Comparison of ENCODE assay signal across 16 mouse cellular contexts in the genomic region with DNA sequence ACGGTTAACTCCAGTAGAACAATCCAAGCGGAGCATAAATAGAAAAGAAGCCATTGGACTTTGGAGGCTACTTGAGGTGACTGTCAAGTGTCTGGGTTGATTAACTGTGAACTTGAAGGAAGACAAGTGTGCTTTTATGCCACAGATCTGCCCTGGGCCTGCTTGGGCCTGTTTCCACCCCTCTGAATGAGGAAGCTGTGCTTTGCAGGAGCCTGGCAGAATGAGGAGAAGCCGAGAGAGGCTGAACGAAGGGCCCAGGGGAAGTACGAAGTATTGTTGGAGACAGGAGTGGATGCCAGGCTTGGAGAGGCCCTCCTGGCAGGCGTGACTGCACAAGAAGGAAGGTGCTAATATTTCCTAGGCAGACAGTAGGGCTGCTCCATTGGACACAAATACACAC.
DNase-seq lines count a peak whose midpoint lies in the region; ATAC-seq and TF ChIP-seq lines count a peak whose summit lies in the region.
"Had no signal": no experiment of that assay in that cellular context is flagged by ENCODE, and none has a peak within 500 bp of the region (broad histone marks: within the 10 kb centered on the region; RNA-seq: fewer than 3 reads in every experiment).

No protein-coding gene starts in this region.

- H3K9ac ChIP-seq in forebrain, embryonic 15.5 days (replicated peaks): no peak overlapping the region
- no peak overlapping the region for H3K9ac ChIP-seq in lung, embryonic 15.5 days
- H3K9ac ChIP-seq in stomach, postnatal 0 days (ENCODE audit: low read length): no peak overlapping the region

- no peak overlapping the region for H3K4me2 ChIP-seq in forebrain, embryonic 15.5 days (replicated peaks)
- H3K4me2 ChIP-seq in lung, embryonic 15.5 days: no peak overlapping the region
- no peak overlapping the region for H3K4me2 ChIP-seq in stomach, postnatal 0 days (replicated peaks; ENCODE audit: low read depth)

- TF ChIP-seq CTCF in stomach, postnatal 0 days (IDR thresholded peaks at IDR 0.05; ENCODE audit: low read depth): no peak

- no peaks in the 10 kb centered on the region for H3K27me3 ChIP-seq in forebrain, embryonic 15.5 days
- no peaks in the 10 kb centered on the region for H3K27me3 ChIP-seq in lung, embryonic 15.5 days
- no peaks in the 10 kb centered on the region for H3K27me3 ChIP-seq in stomach, postnatal 0 days (ENCODE audit: control insufficient read depth, insufficient read depth, low read length)
- H3K27me3 ChIP-seq: CH12.LX had no signal

- no peaks in the 10 kb centered on the region for H3K36me3 ChIP-seq in forebrain, embryonic 15.5 days
- no peaks in the 10 kb centered on the region for H3K36me3 ChIP-seq in lung, embryonic 15.5 days
- no peaks in the 10 kb centered on the region for H3K36me3 ChIP-seq in stomach, postnatal 0 days (ENCODE audit: control insufficient read depth, insufficient read depth, low read length)
- H3K36me3 ChIP-seq: heart, embryonic 10.5 days had no signal

- peak overlapping the region; percentile 41; the same call in 1 of the 2 replicates for H3K27ac ChIP-seq in forebrain, embryonic 15.5 days (replicated peaks)
- peak overlapping the region; percentile 0; the same call in 1 of the 2 replicates for H3K27ac ChIP-seq in lung, embryonic 15.5 days
- 0 out of 2 replicates have a peak overlapping the region, but pooled peaks have one; percentile 18 for H3K27ac ChIP-seq in stomach, postnatal 0 days (replicated peaks)
- H3K27ac ChIP-seq: heart, embryonic 10.5 days had no signal

- no peak overlapping the region for H3K4me3 ChIP-seq in forebrain, embryonic 15.5 days
- no peak overlapping the region for H3K4me3 ChIP-seq in lung, embryonic 15.5 days
- no peak overlapping the region for H3K4me3 ChIP-seq in stomach, postnatal 0 days (ENCODE audit: low read depth, low read length)
- H3K4me3 ChIP-seq: heart, embryonic 10.5 days had no signal

- no peak for TF ChIP-seq EP300 in stomach, postnatal 0 days (optimal IDR thresholded peaks at IDR 0.05)

- no peaks in the 10 kb centered on the region for H3K9me3 ChIP-seq in forebrain, embryonic 15.5 days
- no peaks in the 10 kb centered on the region for H3K9me3 ChIP-seq in lung, embryonic 15.5 days
- no peaks in the 10 kb centered on the region for H3K9me3 ChIP-seq in stomach, postnatal 0 days (ENCODE audit: control insufficient read depth, low read length)
- H3K9me3 ChIP-seq: heart, embryonic 10.5 days had no signal

- 40% methylated on average over 6 of the region's 6 CpGs for WGBS in forebrain, embryonic 15.5 days
- WGBS in lung, embryonic 15.5 days: 58% methylated on average over 6 of the region's 6 CpGs
- 74% methylated on average over 6 of the region's 6 CpGs for WGBS in stomach, postnatal 0 days

- DNase-seq in urinary bladder, postnatal 25 days (ENCODE audit: low spot score): peak; percentile 21
- no peak for DNase-seq in urinary bladder, adult 2 months (ENCODE audit: low spot score)
- DNase-seq in stomach, postnatal 0 days (ENCODE audit: low spot score): no peak
- DNase-seq in adrenal gland, adult 18-20 months (ENCODE audit: low spot score in 2 of 2): no peak
- no peak for DNase-seq in Muller cell, postnatal 12 days (ENCODE audit: inconsistent ontology term)
- DNase-seq: adrenal gland, adult 2 months; cerebellum, postnatal 36 days; heart, postnatal 36 days; kidney, adult 18-20 months; left cerebral cortex, postnatal 4 days; midbrain, embryonic 14.5 days; thymus, postnatal 4 days had no signal

- peaks cover 27% of the 10 kb centered on the region for H3K4me1 ChIP-seq in forebrain, embryonic 15.5 days
- 0 out of 2 replicates have a peak, but pooled peaks cover under 1% of the 10 kb centered on the region for H3K4me1 ChIP-seq in lung, embryonic 15.5 days
- H3K4me1 ChIP-seq in stomach, postnatal 0 days (replicated peaks; ENCODE audit: control insufficient read depth, insufficient read depth): no peaks in the 10 kb centered on the region

- no peak for ATAC-seq in forebrain, embryonic 15.5 days (replicated peaks)
- ATAC-seq in lung, embryonic 15.5 days (ENCODE audit: borderline replicate concordance, extremely low read depth, low FRiP score, low TSS enrichment): no peak
- no peak for ATAC-seq in stomach, postnatal 0 days (ENCODE audit: low FRiP score, low TSS enrichment)
